Mouse (Mus musculus) retina, postnatal 1 day (tissue): ENCODE results near the gene Zfp827.

Experiments
- DNase-seq: peaks from one replicate; pipeline ENCODE4 v3.0.0-alpha.2; 2012

Zfp827 gene

DNA sequence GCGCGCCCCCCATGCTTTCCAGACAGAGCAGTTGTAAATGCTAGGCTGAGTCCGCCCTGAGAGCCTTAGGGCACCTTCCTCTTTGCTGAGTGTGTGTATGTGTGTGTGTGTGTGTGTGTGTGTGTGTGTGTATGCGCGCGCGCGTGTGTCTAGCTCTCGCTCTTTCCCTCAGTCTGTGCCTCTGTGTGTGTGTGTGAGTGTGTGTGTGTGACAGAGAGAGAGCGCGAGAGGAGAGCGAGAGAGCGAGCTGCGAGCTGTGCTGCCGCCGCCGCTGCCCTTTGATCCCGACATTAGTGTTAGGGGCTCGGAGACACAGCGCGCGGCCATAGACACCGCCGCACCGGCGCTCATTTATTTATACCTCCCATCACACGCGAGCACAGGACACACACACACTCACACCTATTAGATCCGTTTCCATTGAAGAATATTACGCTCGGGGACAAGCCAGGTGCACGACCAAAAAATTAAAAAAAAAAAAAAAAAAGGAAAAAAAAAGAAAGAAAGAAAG lies at the start of gene Zfp827:
TSS of gene Zfp827 (plus strand) at position 461 of the 511 bp plus-strand sequence.
- peak; percentile 94 for DNase-seq

DNA sequence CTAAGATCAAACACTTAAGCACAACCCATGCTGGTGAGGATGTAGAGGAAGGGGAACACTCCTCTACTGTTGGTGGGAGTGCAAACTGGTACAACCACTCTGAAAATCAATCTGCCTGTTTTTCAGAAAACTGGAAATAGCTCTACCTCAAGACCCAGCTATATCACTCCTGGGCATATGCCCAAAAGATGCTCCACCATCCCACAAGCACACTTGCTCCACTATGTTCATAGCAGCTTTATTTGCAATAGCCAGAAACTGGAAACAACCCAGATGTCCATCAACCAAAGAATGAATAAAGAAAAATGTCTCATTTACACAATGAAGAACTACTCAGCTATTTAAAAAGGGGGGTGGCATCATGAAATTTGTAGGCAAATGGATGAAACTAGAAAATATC lies 23.9 kb upstream of the Zfp827 start:
- DNase-seq, result no peak

DNA sequence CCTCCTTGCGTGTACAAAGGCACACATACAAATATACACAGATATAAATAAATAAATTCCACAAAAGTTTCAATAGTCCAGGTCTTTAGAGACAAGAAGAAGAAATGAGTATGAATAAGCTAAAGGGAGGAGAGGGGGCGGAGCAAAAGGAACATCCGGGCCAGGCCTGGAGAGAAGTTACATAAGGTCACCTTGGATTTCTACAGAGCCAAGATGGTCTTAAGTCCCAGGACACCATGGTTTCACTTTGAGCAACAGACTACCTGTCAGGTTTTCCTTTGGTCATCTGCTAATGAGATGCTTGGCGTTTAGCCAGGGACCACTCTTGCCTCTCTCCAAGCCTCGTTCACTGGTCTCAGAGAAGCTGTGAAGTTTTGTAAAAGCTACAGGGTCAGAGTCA lies 13.2 kb upstream of the Zfp827 start:
- no peak for DNase-seq

DNA sequence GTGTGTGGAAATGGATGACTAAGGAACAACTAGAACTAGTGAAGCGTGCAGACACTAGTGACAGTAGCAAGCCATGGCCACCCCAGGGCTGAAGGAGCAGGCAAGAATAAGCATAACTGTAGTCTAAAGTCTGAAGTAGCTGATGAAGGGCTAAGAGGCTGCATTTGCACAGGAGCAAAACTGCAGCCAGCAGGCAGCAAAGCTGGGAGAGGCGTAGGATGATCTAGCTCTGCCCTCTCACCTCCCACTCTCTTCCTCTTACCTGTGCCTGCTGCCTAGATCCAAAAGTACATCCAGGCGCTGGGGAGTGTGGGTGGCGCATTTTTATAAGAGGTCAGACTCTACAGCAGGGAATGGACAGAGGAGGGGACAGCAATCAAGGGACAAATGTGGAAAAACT lies 12.2 kb upstream of the Zfp827 start:
- no peak for DNase-seq

DNA sequence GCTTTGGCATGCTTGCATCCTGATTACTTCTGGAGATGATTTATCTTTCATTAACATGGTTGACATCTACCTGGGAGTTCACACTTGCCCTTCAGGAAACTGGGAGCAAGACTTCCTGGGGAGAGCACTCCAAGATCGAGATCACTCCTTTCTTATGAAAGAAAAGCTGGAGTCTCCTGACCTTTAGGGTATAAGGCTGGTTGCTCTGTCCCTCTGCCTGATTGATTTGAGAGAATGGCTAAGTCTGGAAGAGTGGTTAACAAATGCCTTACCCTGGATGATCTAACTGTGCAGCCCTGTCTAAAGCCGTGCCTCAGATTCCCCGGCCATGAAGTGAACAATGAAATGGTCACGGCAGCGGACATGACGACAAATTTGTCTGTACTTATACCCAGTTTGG lies 11.7 kb upstream of the Zfp827 start:
- DNase-seq, result no peak

DNA sequence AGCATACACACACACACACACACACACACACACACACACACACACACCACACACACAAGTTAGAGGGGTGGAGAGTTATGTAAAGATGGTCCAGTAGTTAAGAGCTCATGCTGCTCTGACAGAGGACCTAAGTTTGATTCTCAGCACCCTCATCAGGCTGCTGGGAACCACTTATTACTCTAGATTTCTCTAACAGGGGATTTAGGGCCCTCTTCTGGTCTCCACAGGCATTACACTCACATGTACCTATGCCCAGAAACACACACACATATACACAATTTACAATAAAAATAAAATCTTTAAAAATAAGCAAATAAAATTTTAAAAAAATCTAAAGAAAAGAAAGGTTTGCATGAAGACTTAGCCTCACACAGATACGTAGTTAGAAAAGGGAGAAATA lies 4.3 kb upstream of the Zfp827 start:
- DNase-seq, result no peak

DNA sequence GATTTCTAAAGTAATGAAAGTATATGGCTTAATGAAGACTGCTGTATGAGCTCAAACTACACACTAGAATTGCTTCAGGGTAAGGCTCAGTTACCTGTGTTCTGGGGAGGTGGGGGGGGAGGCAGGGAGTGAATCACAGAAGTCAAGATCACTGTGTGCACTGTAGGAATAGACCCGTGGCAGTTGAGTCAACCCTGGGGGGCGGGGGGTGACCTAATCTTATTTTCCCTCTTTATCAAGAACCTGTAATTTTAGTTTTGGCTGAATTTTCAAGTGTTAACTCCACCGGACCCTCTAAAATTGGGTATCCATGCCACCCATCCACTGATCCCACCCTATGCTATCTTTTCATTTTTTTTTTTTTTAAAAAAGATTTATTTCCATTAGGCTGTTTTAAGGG lies 918 bp upstream of the Zfp827 start:
- DNase-seq, result no peak

DNA sequence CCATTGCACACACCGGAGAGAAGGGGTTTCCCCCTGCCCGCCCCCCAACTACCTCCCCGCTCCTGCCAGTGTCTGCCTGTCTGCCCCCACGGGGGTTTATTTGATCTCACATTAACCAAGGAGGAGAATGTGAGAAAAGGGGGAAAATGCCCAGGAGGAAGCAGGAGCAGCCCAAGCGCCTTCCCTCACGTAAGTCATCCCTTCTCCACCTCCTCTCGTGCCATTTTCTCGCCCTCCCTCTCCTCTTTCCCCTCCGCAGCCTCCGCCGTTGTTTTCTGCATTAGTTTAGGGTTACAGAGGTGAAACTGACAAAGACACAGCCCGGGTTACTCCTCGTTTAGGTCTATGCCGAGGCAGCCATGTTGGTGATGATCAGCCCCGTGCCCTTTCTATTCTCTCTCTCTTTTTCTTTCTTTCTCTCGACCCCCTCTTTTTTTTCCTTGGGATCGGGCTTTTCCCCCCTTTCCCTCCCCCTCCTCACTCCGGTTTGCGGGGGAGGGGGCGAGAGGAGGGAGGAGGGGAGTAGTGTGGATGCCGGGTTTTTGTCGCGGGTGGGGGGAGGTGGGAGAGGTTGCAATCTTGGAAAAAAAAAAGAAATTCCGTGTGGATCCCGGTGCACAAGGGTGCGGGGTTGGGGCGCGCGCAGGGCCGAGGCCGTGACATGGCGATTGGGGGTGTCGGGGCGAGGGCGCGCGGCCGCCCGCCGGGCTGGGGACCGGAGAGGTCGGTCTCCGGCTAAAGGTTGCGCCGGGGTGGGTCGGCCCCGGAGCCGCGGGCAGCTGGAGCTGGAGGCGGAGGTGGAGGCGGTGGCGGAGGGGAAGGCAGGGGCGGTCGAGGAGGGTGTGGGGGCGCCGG lies 531 bp downstream of the Zfp827 start:
- peak; percentile 67 for DNase-seq

DNA sequence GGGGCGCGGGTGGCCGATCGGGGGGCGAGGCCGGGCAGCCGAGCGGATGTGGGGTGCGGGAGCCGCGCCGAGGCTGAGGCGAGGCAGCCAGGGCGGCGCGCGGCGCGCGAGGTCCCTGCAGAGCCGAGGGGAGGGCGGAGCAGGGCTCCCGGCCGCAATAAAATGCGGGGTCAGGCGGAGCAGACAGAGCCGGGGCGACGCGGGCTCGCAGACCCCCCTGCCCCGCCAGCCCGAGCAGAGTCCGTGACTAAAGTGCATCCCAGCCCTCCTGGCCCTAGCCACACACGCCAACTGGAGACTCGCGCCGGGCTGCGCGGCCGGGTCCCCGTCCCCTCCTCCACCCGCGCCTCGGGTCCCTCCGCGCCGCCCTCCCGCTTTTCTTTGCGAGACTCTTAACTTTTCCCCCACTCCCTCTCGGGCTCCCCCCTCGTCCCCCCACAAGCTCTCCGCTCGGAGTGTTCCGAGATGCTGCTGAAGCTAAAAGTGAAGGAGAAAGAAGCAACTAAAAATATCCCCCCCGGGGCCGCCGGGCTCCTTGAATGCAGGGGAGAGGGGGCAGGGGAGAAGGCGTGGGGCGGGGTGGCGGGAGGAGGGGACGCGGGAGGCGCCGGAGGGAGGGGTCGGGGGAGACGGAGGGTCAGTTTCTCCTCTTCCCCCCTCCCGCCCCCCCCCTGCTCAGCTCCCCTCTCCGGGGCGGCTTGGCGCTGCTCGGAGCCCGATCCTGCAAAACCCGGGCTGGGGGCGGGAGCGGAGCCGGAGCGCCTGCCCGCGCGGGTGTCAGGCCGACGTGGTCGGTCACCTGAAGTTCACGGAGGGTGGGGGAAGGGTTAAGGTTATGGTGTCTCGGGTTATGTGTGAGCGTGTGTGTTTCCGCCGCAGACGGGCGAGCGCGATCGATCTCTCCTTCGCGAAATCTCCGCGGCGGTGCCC lies 1.4 kb downstream of the Zfp827 start:
- DNase-seq, result peak; percentile 87

DNA sequence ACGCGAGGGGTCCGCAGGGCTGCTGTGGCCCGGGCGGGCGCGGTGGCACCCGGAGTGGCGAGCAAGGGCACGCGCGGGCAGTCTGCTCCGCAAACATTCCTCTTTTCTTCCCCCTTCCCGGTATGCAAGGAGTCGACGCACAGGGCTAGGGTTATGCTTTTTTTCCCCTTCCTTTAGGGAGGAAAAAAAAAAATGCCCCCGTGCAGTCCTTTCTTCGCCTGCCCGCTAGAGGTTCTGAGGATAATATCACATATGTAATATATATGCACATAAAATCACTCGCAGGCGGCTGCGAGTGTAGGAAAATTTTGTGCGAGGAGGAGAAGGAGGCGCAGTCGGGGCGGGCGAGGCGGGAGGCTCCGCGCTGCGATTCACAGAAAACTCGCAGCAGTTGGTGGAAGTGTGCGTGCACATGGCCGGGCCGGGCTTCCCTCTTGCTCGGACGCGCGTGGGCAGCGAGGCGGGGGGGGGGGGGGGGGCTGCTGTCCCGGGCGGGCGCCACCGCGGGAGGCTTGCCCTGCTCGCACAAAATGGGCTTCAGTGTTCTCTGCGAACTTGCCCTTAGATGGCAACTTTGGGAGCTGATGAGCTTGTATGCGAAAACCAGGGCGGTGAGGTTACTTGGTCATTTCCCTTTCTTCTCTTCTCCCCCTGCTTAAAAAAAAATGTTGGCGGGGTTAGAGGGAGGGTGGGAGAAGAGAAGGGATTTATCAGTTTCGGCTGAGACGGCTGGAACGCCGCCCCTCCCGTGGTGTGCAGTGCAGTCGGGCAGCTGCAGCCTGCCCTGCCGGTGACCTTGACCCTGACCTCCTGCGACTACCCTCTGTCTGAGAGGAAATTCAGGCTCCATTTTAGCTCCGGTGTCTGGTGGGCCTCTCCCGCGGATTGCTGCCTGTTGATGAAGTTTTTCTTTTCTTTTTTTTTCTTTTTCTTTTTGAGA lies 2.4 kb downstream of the Zfp827 start:
- DNase-seq, result peak; percentile 77

DNA sequence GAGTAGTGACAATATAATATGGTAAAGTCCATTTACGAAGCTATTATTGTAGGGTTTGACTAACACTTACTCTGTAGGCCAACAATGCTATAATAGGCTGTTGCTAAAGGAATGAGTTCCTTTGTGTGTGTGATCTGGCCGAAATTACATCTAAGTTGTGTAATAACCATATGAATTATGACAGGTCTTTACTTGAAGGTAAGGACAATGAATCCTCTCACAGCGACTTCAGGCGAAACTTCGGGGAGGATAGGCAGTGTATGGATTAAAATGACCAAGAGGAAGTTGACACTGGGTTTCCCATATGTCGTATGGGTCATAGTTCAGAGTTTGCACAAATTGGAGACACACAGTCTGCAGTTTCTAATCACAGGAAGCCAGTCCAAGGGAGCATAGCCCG lies 9.3 kb downstream of the Zfp827 start:
- DNase-seq, result no peak

DNA sequence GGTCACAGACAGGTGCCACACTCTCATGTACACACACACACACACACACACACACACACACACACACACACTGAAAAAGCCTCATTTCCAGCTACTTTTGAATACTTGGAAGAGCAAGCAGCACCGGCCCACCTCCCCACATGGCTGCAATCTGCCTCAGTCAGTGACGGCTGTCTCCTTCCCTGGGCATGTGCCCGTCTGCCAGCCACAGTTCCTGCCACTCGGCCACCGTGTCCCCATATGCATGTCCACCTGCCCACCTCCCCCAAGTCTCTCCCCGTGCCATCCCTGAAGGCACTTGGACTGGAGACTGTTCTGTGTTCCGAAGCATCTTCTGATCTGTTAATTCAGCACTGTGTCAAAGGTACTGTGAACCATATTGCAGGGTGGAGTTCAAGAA lies 9.8 kb downstream of the Zfp827 start:
- no peak for DNase-seq

DNA sequence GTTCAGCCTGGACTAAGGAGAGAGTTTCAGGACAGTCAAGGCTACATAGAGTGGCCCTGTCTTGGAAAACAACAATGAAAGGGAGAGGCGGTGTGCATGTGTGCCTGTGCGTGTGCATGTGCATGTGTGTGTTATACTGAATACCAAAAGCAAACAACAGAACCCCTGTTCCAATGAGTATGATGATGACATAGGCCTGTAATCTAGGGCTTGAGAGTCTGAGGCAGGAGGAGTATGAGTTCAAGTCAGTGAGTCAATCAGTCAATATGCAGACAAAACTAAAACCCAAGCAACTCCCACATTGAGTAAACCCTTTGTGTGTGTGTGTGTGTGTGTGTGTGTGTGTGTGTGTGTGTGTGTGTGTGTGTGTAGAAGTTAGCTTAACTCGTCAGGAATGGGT lies 13.2 kb downstream of the Zfp827 start:
- DNase-seq, result no peak

DNA sequence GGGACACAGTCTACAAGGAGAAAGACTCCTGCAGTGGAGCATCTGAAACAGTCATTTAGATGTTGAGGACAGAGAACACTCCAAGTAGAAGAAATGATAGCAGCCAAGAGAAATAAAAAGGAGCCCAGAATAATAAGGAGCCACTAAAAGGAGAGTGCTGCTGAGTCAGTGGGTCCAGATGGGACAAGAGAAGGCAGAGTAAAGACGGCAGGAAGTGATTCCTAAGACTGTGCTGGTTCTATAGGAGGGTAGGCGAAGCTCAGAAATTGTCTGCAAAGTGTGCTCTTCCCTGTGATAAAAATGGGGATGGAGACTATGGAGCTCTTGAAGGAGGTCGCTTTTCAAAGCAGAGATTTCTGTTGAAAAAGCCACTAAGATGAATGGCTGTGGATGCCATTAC lies 14.0 kb downstream of the Zfp827 start:
- no peak for DNase-seq

DNA sequence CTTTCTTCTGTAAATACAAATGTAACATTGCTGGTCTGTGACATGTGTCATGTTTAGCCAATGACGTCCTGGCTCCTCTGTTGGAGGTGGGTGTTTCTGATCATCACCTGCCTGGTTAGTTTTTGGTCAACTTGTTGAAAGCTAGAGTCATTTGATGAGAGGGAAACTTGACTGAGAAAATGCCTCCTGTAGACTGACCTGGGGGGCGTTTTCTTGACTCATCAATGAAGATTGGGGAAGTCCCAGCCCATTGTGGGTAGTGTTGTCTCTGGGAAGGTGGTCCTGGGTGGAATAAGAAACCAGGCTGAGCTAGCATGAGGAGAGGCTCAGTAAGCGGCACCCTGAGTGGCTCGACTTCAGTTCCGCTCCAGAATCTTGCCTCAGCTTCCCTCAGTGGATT lies 16.4 kb downstream of the Zfp827 start:
- DNase-seq, result no peak

DNA sequence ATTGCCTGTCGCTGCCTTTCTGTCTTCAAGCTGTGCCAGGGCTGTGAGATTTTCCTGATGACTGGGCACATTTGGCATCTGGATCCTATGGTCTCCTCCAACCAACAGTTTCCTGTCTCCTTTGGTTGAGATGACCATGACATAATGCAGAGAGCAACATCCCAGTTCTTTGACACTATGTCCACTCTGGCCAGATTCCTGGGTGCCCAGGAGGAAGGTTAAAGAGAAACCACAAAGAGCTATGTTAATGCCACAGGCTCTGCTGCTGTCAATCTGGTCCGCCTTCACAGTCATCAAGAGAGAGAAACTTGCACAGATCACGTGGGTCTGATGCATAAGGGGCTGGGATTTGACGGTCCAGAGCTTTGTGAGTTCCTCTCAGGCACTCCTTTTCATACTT lies 18.4 kb downstream of the Zfp827 start:
- no peak for DNase-seq

DNA sequence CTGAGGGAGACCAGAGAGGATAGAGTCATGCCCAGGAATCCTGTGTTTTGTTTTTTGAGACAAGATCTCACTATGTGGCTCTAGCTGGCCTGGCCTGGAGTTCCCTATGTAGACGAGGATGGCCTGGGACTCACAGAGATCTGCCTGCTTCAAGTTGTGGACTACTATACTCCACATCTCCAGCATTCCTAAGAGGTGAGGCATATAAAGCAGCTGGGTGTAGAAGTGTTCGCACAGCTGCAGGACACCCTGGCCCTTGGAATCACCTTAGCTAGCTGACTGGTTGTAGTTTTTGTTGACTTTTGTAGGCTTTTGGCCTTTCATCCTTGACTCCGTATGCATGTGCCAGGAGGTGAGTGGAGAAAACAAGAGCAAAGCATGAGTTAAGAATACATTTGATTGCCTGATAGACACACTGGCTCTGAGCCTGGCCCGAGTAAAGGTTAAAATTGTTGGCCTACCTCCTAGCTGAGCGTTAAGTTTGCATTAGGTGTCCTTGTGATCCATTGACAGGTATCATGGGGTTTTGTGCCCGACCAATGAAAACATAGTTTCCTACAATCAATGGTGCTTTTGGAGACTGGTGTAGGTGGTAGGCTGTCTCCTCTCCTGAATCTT lies 20.3 kb downstream of the Zfp827 start:
- no peak for DNase-seq

DNA sequence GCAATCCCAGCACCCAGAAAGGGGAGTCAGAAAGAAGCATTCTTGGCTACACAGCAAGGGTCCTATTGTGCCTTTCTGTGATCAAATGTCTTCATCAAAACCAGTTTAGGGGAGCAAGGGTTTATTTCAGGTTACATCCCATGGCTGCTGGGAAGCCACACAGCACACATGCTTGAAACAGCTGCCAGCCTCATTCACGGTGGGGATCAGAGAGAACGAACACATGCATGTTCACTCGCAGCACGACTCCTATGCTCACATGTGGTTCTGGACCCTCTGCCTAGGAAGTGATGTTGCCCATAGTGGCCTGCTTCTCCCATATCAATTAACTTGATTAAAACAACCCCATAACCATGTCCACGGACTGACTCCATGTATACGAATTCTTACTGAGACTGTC lies 26.0 kb downstream of the Zfp827 start:
- DNase-seq, result no peak

DNA sequence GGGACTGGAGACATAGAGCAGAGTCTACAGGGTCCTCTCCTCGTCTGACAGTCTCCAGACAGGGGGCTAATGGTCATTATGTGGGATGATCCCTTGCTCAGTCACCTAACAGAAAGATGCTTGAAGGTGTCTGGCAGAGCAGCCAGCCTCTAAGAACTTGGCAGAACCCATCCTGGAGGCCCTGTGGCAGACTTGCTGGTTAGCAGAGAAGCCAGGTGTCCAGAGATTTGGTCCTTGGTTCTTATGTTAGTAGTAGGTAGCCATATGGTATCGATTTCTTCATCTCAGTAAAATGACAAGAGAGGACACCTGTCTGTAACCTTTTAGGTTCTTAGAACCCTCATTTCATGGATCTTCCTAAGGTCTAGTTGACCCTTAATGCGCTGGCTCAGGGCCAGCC lies 28.9 kb downstream of the Zfp827 start:
- DNase-seq, result no peak

DNA sequence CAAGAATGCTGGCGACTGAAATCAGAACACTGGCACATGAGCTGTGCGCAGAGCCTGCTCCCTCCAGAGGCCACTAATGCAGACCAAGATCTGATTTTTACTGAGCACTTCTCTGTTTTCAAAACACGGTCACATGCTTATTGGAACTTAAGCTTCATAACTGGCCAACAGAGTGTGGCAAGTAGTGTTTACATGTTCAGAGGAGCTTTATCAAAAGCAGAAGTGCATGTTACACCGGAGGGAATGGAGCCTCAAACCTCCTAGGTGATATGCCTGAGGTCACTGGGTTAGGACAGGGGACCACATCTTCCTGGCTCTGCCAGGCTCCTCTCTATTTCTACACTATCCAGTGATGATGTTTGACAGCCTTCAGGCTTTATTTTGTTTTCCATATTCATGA lies 31.1 kb downstream of the Zfp827 start:
- no peak for DNase-seq

DNA sequence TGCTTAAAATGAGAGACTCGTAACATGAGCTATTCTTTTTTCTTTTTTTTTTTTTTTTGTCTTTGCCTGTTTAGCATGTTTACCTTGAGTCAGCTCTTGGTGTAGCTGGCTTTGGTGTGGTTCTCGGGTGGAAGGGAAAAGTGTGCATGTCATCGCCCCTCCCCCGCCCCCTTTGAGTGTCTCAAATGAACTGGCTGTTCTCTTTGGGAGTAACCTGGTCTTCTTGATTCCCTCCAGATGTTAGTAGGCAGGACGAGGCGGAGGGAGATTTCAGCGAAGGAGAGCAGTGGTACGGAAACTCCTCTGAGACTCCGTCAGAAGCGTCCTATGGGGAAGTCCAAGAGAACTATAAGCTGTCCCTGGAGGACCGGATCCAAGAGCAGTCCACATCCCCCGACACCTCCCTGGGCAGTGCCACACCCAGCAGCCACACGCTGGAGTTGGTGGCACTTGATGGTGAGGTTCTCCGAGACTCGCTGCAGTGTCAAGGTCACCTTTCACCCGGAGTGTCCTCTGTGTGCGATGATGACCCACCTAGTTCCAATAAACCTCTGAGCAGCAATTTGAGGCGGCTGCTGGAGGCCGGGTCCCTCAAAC lies 31.9 kb downstream of the Zfp827 start:
- no peak for DNase-seq

DNA sequence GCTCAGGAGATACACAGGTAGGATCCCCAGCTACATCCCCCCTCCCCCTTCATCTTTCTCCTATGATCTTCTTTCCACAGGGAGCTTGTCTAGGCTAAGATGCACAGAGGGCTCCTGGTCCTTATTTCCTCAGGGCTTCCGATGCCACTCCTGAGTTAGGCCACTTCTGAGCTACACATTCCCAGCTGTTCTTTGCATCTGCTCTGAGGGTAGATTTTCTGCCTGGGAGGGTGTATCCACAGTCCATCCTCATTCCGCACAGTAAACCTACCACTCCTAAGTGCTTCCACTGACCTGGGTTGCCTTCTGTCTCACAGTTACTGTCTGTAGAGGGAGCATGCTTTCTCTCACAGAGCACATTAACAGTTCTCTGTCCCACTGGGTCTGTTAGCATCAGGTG lies 37.7 kb downstream of the Zfp827 start:
- DNase-seq, result no peak
